Mouse (Mus musculus) spleen, adult 18-20 months (tissue): ENCODE data around the gene Ccdc172.
A peak's percentile ranks its signal among the peaks of the same experiment; 100 is the strongest.

Experiments used
- DNase-seq, 2 experiments: peaks; one replicate each; pipeline ENCODE4 v3.0.0; 2022; ENCODE audit warnings: mixed read lengths in 2 of 2

Gene Ccdc172

GRCm38 (mm10) chr19:58511818-58512217 is at the start of gene Ccdc172:
Ccdc172 (plus strand) TSS chr19:58511993.
- DNase-seq = no peak

- DNase-seq = no peak
Observed at GRCm38 (mm10) chr19:58463755-58464154, 48.0 kb upstream of the Ccdc172 start.

GRCm38 (mm10) chr19:58468331-58468730 is 43.5 kb upstream of the Ccdc172 start:
- no peak for DNase-seq

GRCm38 (mm10) chr19:58469421-58469820 is 42.4 kb upstream of the Ccdc172 start:
- DNase-seq = peak; percentile 47 to 82

- DNase-seq = no peak
Observed at GRCm38 (mm10) chr19:58474251-58474650, 37.5 kb upstream of the Ccdc172 start.

GRCm38 (mm10) chr19:58482373-58482977 is 29.3 kb upstream of the Ccdc172 start:
- no peak for DNase-seq

GRCm38 (mm10) chr19:58486686-58487085 is 25.1 kb upstream of the Ccdc172 start:
- DNase-seq = no peak

- no peak for DNase-seq
Observed at GRCm38 (mm10) chr19:58497106-58497505, 14.7 kb upstream of the Ccdc172 start.

- DNase-seq = no peak
Observed at GRCm38 (mm10) chr19:58499420-58499966, 12.3 kb upstream of the Ccdc172 start.

GRCm38 (mm10) chr19:58500049-58500448 is 11.7 kb upstream of the Ccdc172 start:
- no peak for DNase-seq

- DNase-seq = no peak
Observed at GRCm38 (mm10) chr19:58521696-58522095, 9.9 kb downstream of the Ccdc172 start.

- no peak for DNase-seq
Observed at GRCm38 (mm10) chr19:58523736-58524394, 12.1 kb downstream of the Ccdc172 start.

- no peak for DNase-seq
Observed at GRCm38 (mm10) chr19:58525457-58526239, 13.9 kb downstream of the Ccdc172 start.

GRCm38 (mm10) chr19:58533077-58533476 is 21.3 kb downstream of the Ccdc172 start:
- no peak for DNase-seq

GRCm38 (mm10) chr19:58536691-58537090 is 24.9 kb downstream of the Ccdc172 start:
- no peak for DNase-seq

- no peak for DNase-seq
Observed at GRCm38 (mm10) chr19:58540396-58540795, 28.6 kb downstream of the Ccdc172 start.

GRCm38 (mm10) chr19:58548367-58548766 is 36.6 kb downstream of the Ccdc172 start:
- DNase-seq = no peak

GRCm38 (mm10) chr19:58550489-58550888 is 38.7 kb downstream of the Ccdc172 start:
- no peak for DNase-seq

GRCm38 (mm10) chr19:58550916-58551315 is 39.1 kb downstream of the Ccdc172 start:
- DNase-seq = no peak

- no peak for DNase-seq
Observed at GRCm38 (mm10) chr19:58554974-58555373, 43.2 kb downstream of the Ccdc172 start.

GRCm38 (mm10) chr19:58558352-58558751 is 46.6 kb downstream of the Ccdc172 start:
- peak in 1 of 2 experiments; percentile 15 for DNase-seq

GRCm38 (mm10) chr19:58562301-58562815 is 50.6 kb downstream of the Ccdc172 start:
- DNase-seq = no peak

GRCm38 (mm10) chr19:58571566-58571965 is 59.8 kb downstream of the Ccdc172 start:
- DNase-seq = no peak
